Mouse (Mus musculus) limb, embryonic 14.5 days (tissue): ENCODE measurements at regions not wholly inside any gene's neighbourhood (a gene's known extent, or its start where the extent isn't known, plus 50 kb on each side); places are given as distances from the start of the nearest gene placed in this dataset.

Experiments used
- ATAC-seq: fragments of 200-750 bp; cut with Nextera tagmentation; 2 replicates; pipeline ENCODE4 v1.8.0; 2017; ENCODE audit warnings: low read depth, moderate number of reproducible peaks, moderate TSS enrichment; ENCODE audit not compliant: low FRiP score
- DNase-seq: peaks from one replicate; pipeline ENCODE4 v3.0.0-alpha.2; 2015; ENCODE audit warnings: low spot score
- H3K27ac ChIP-seq: fragments of 300-500 bp; sonication (generic); replicated peaks from 2 replicates; pipeline ENCODE4 v1.5.1; 2014; ENCODE audit warnings: low read depth, mild to moderate bottlenecking, low read length, moderate library complexity, mixed read lengths
- H3K27me3 ChIP-seq: fragments of 300-500 bp; sonication (generic); 2 replicates; pipeline ENCODE4 v1.6.1; 2014; ENCODE audit warnings: low read length, mixed read lengths; ENCODE audit not compliant: control insufficient read depth, insufficient read depth
- H3K36me3 ChIP-seq: fragments of 300-500 bp; sonication (generic); 2 replicates; pipeline ENCODE4 v1.6.1; 2014; ENCODE audit warnings: mild to moderate bottlenecking, low read length, moderate library complexity, mixed read lengths; ENCODE audit not compliant: control insufficient read depth, insufficient read depth
- H3K4me1 ChIP-seq: fragments of 300-500 bp; sonication (generic); 2 replicates; pipeline ENCODE4 v1.6.1; 2014; ENCODE audit warnings: antibody characterized with exemption, low read length, mixed read lengths; ENCODE audit not compliant: control insufficient read depth, insufficient read depth
- H3K4me2 ChIP-seq: fragments of 300-500 bp; sonication (generic); replicated peaks from 2 replicates; pipeline ENCODE4 v1.6.1; 2014; ENCODE audit warnings: low read depth, mild to moderate bottlenecking, low read length, moderate library complexity; ENCODE audit not compliant: severe bottlenecking
- H3K4me3 ChIP-seq: fragments of 300-500 bp; sonication (generic); replicated peaks from 2 replicates; pipeline ENCODE4 v1.5.1; 2014; ENCODE audit warnings: low read length
- H3K9ac ChIP-seq: fragments of 300-500 bp; sonication (generic); 2 replicates; pipeline ENCODE4 v1.6.1; 2014; ENCODE audit warnings: mild to moderate bottlenecking, low read depth, low read length, moderate library complexity; ENCODE audit not compliant: severe bottlenecking
- H3K9me3 ChIP-seq: fragments of 300-500 bp; sonication (generic); 2 replicates; pipeline ENCODE4 v1.6.1; 2016; ENCODE audit warnings: low read length; ENCODE audit not compliant: control insufficient read depth
- POLR2A ChIP-seq: fragments of 200-500 bp; IDR thresholded peaks from 2 replicates; pipeline ENCODE4 v1.8.0; 2012; ENCODE audit warnings: inconsistent platforms, mild to moderate bottlenecking, moderate library complexity, borderline replicate concordance; ENCODE audit not compliant: insufficient read depth, insufficient read length; ENCODE audit errors: extremely low read depth
- WGBS: fragments of 180-500 bp; shearing (Covaris S2); extraction: QIAGEN DNeasy Blood & Tissue Kit; methylation state at CpG from one replicate; pipeline ENCODE4 v1.1.7; 2014; 5-methylcytosine and 5-hydroxymethylcytosine counted together

- H3K4me2 ChIP-seq, result no peak overlapping the region
- ATAC-seq, result no peak
- no peak overlapping the region for H3K4me3 ChIP-seq
- no peaks in the 10 kb centered on the region for H3K9me3 ChIP-seq
- H3K9ac ChIP-seq, result no peak overlapping the region
- no peak overlapping the region for H3K27ac ChIP-seq
- WGBS, result 66% methylated on average over 9 of the region's 9 CpGs
- DNase-seq, result no peak
- TF ChIP-seq POLR2A, result no peak
- H3K27me3 ChIP-seq, result no peaks in the 10 kb centered on the region
- H3K4me1 ChIP-seq, result no peaks in the 10 kb centered on the region
- no peaks in the 10 kb centered on the region for H3K36me3 ChIP-seq
These were observed 152.3 kb downstream of the Gsdmc2 start for GRCm38 (mm10) chr15:63692491-63693295.

- DNase-seq (no peak), ATAC-seq (no peak)
- Histone ChIP-seq H3K27me3 (no peaks in the 10 kb centered on the region), H3K4me3 (no peak overlapping the region), H3K36me3 (no peaks in the 10 kb centered on the region), H3K4me1 (no peaks in the 10 kb centered on the region), H3K9me3 (no peaks in the 10 kb centered on the region), H3K4me2 (no peak overlapping the region), H3K9ac (no peak overlapping the region), H3K27ac (no peak overlapping the region)
- no peak for TF ChIP-seq POLR2A
- whole genome bisulfite sequencing, result 60% methylated on average over 5 of the region's 5 CpGs
These were observed 155.0 kb downstream of the Gsdmc2 start for GRCm38 (mm10) chr15:63689788-63690575.

GRCm38 (mm10) chr15:63687852-63688251 is 157.1 kb downstream of the Gsdmc2 start:
- no peaks in the 10 kb centered on the region for H3K36me3 ChIP-seq
- H3K9ac ChIP-seq, result no peak overlapping the region
- no peak overlapping the region for H3K4me2 ChIP-seq
- DNase-seq (no peak), ATAC-seq (no peak)
- no peak overlapping the region for H3K27ac ChIP-seq
- no peak overlapping the region for H3K4me3 ChIP-seq
- H3K27me3 ChIP-seq, result no peaks in the 10 kb centered on the region
- H3K9me3 ChIP-seq, result no peaks in the 10 kb centered on the region
- 92% methylated on average over 1 of the region's 1 CpGs for WGBS
- H3K4me1 ChIP-seq, result no peaks in the 10 kb centered on the region
- TF ChIP-seq POLR2A, result no peak

- H3K27ac ChIP-seq, result no peak overlapping the region
- H3K4me2 ChIP-seq, result no peak overlapping the region
- no peak overlapping the region for H3K9ac ChIP-seq
- ATAC-seq, result peak; percentile 82
- TF ChIP-seq POLR2A, result no peak
- H3K4me1 ChIP-seq, result no peaks in the 10 kb centered on the region
- peak; percentile 32 for DNase-seq
- H3K4me3 ChIP-seq, result no peak overlapping the region
- no peaks in the 10 kb centered on the region for H3K36me3 ChIP-seq
- no peaks in the 10 kb centered on the region for H3K27me3 ChIP-seq
- no peaks in the 10 kb centered on the region for H3K9me3 ChIP-seq
- WGBS, result 66% methylated on average over 3 of the region's 3 CpGs
These were observed 157.9 kb downstream of the Gsdmc2 start for GRCm38 (mm10) chr15:63686954-63687562.
